Mouse (Mus musculus) gastrocnemius, postnatal 36 days (tissue): ENCODE measurements around the gene Fgfr2. TPM values are rescaled to one million over a fixed set of nuclear protein-coding genes. Genes with fewer than 3 reads are reported as not detected.

Source experiments
- DNase-seq, 2 experiments: peaks; one replicate each; pipeline ENCODE4 v3.0.0; 2022
- intact Hi-C: fragments of 180-260 bp; cut with DNase I; formaldehyde crosslinking; loops from one replicate; pipeline ENCODE4 v1.15.1; 2025
- total RNA-seq, 2 experiments: library from RNA; stranded (reverse); gene quantifications; 2 replicates each; pipeline ENCODE4 v1.2.3; 2021

The Fgfr2 gene
- total RNA-seq, 2 experiments from 2014 or later, result 0.28 to 0.49 TPM

DNA sequence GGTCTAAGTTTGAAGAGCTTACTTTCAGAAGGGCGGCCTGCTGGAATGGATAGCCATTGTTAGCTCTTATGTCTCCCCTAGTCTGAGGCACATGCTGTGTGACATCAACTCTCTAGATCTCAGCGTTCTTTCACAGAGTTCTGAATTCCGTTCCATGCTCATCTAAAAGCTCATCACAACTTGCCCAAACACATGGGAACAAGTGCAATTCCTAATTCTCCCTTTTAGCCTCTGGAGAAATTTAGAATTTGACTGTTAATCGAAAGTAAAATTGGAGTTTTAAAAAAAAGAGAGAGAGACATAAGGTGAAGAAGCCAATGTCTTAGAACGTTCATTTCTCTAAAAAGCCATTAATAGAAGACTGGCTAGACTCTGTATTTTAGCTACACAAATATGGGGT, 1793.7 kb downstream of the Fgfr2 start, which contains the start of gene Fam24b:
TSS of gene Fam24b (minus strand) at position 101 of the 400 bp plus-strand sequence.
- intact Hi-C loops, result no loop called here

DNA sequence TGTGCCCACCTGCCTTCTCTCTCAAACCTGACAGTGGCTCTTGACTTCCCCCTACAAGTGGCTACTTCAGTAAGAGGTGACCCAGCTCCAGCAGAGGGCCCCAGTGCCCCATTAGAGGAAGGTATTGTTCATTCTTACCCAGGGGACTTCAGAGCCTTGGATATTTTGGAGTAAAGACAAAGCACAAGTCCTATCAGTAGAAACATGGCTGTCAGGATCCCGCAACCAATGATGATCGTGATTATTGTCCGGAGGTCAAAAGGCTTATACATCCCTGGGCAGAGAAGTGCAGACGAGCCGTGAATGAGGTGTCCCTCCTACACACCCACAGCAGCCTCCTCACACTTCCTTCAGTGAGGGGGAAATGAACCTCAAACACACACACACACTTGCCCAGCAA, 1796.1 kb downstream of the Fgfr2 start:
- DNase-seq, result no peak
- intact Hi-C loops, result no loop called here

More for the DNA sequence above, 1793.7 kb downstream of the Fgfr2 start, which contains the start of gene Fam24b:
- no peak for DNase-seq

DNA sequence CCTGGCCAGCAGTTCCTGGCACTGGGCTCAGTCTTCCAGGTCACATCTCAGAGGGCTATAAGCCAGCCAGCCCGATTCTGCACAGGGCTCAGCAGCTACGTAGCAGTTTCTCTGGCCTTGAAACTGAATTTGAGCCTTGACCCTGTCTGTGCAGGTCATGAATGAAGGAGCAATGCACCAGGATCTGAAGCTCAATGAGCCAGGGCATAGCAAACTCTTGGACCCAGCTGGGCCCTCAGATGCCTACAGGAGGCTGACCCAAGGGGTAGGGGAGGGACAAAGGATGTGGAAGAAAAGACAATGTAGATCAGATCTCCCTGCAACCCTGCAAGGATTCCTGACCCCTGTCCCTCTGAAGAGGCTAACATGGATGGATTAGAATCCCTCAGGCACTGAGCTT, 1801.0 kb downstream of the Fgfr2 start, which contains the start of gene Cuzd1:
TSS of gene Cuzd1 (minus strand) at position 101 of the 400 bp plus-strand sequence.
- no peak for DNase-seq
- intact Hi-C loops, result no loop called here

DNA sequence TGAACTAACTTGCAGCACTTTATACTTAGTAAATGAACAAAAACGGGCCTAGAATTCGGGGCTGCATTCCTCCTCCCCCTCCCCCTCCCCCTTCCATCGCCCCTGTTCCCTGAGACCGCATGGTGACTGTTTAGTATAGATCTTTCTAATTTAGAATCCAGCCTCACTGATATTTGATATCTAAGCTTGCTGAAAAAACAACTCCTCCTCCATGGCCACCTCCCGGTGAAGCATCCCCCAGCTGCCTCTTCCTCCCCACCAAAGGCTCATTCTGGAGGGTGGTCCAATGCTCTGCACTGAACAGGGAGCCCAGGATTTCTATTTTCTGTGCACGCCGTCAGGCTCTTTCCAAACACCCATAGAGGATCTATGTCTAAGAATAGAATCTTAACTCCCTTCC, 1804.8 kb downstream of the Fgfr2 start:
- no peak for DNase-seq
- intact Hi-C loops, result no loop called here

DNA sequence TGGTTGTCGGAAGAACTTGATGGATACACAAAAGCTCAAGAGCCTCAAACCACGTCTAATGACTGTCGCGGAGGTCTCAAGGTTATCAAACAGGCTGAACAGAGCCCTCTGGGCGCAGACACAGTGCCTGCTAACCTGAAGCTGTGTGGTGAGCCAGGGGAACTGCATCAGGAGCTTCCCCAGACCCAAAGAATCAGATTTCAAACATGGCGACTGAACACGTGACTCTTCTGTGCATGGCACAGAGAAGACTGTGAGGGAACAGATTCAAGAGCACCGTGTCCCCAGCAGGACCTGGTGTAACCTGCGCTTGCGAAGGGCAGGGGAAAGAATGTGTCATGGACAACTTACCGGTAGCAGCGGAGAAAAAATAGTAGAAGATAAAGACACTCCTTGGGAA, 1805.6 kb downstream of the Fgfr2 start:
- intact Hi-C loops, result no loop called here
- DNase-seq, result no peak

DNA sequence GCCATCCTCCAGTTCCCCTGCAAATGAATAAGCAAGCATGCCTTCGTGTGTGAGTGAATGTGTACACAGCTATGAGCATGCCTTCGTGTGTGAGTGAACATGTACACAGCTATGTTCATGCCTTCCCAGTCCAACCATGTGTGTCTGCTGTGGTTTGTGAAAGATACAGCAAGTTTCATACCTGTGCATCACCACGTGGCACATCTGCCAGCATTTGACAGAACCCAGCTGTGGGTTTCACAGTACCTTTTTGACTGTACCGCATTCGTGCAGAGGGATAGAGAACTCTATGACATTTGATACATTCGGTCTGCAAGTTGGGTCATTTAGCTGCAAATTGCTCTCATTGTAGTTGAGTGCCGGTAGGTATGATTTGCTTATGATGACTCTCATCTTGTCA, 1808.7 kb downstream of the Fgfr2 start:
- intact Hi-C loops, result no loop called here

DNA sequence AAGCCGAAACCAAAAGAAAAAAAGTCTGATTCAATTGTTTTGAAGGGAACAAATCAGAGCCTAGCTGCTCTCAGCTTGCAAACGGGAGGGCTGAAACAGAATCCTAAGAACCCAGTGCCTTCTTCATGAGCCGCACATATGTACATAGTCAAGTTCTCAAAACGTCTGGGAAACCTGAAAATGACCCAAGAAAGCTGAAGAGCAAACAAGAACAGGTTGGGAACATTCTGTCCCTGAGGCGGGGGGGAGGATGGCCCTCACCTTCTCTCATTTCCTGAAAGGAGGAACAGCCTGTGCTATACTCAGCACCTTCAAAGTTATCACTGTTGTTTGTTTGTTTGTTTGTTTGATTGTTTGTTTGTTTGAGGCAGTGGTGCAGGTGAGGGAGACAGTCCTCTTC, 1816.4 kb downstream of the Fgfr2 start:
- intact Hi-C loops, result no loop called here
- DNase-seq, result no peak

More for the DNA sequence above, 1808.7 kb downstream of the Fgfr2 start:
- no peak for DNase-seq

DNA sequence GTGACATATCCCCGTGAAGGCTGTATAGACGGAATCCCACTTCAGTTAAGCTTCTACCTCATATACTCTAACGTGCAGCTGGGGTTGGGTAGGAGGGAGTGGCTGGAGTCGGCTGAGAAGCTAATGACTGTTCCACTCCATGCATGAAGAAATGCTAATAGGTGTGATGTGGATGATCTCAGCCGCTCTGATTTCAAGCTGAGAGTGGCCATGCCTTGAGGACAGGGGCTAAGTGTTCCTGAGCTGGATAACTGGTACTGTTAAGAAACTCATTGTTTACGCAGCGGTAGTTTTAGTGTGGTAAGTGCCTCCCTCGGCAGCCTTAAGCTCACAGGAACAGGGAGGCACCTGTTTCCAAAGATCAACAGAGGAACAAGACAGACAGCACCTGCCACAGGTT, 1819.8 kb downstream of the Fgfr2 start:
- intact Hi-C loops, result no loop called here
- no peak for DNase-seq

DNA sequence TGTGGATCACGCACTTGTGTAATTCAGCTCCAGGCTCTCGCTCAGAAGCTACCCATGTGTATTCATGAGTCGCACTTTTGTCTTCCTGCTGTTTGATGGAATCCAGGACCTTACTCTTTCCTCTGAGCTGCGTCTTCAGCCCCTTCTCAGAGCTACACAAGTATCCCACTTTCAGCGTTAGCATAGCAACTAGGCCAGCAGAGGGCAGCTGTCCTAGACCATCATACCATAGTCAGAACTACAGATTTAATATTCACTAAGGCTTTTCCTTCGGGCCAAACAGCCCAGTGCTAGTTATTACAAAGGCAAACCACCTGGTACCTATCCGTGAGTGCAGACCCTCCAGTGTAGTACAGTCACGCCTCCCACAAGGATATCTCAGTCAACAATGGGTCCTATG, 1826.0 kb downstream of the Fgfr2 start:
- intact Hi-C loops, result no loop called here
- DNase-seq, result no peak

DNA sequence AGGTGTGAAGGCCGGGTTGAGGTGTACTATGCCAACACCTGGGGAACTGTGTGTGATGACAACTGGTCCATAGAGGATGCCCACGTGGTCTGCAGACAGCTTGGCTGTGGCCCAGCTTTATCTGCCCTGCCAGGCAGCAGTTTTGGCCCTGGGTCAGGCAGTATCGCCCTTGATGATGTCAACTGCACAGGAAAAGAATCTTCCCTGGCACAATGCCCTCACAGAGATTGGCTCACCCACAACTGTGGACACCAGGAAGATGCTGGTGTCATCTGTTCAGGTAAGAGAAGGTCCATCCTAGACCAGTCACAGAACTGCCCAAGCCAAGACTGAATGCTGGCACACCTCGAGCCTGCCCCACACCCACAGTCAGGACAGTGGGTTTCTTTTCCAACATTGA, 1857.3 kb downstream of the Fgfr2 start:
- intact Hi-C loops, result no loop called here
- DNase-seq, result no peak

DNA sequence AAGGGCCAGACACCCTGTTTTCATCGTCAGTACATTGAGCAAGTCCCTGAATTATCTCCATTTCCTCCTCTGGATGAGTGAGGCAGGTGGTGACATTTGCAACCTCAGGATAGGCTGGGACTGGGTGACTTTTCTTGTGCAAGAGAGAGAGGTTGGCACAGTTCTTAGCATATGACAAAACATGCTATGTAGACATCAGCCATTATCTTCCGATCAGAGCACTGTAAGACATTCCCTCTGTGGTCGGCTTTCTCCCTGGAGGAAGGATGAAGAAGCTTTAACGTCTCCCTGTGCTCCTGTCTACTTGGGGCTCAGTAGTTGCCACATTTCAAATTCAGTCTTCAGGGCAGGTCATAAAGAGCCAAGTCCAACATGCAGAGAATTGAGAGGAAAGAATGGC, 1858.9 kb downstream of the Fgfr2 start:
- DNase-seq, result no peak
- intact Hi-C loops, result no loop called here

DNA sequence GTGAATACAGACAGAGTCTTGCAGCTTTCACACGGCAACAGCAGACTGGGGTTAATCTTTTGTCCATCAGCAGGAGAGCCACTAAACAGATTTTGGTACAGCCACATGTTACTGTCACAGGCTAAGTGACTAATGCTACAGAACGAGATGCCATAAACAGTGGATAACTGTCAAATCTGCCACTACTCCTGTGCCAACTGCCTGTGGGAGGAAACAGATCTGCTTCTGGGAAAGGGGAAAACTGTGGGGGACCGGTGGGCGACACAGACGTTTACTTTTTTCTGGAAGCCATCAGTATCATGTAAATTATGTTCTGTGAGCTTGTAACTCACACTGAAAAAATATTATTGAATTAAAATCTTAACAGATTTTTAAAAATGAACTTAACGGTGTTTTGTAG, 1862.2 kb downstream of the Fgfr2 start:
- intact Hi-C loops, result no loop called here
- DNase-seq, result no peak

DNA sequence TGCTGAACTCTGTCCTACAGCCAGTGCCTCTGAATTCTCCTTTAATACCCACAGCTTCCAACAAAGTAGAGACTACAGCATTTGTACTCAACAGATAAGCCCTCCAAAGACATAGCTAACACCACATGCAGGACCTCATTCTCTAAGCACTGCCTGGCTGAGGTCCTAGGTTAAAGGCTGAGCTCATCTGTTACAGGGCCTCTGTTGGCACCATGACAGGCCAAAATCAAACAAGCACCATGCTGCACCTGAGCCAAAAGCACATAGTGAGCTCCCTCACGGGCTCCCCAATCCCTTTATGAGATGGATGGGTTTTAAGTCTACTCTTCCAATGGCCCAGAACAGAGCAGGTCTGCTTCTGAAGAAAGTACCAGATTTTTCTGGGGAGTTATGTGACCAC, 1865.8 kb downstream of the Fgfr2 start:
- intact Hi-C loops, result no loop called here
- no peak for DNase-seq

DNA sequence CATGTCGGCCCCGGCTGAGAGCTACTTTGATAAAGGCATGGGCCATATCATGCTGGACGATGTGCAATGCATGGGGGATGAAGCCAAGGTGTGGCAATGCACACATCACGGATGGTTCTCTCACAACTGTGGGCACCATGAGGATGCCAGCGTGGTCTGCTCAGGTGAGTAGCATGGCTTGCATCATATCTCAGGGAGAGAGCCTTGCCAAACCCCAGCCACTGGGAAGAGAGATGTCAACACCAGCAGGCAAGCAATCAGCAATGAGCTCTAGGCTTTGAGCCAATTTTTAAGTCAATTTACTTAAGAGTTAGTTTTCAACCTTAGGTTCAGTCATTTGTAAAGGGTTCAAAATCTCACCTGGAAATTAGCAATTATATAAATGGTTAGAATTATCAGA, 1866.3 kb downstream of the Fgfr2 start:
- no peak for DNase-seq
- intact Hi-C loops, result no loop called here

DNA sequence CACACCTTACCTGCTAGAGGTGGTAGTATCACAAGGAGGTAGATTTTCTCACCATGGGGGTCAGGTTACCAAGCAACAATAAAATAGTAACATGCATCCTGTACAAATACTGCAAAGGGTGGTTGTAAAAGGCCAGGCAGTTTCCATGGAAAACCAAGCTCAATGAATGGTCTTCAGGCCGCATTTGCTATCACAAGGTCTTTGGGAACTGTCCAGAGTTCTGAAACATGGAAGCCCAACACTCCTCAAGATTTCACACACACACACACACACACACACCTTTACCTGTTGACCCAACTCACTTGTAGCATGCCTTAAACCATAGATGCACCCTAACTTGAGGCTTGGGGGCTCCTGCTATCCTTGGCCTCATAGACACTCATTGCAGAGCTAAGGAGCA, 1878.2 kb downstream of the Fgfr2 start:
- intact Hi-C loops, result no loop called here
- no peak for DNase-seq

DNA sequence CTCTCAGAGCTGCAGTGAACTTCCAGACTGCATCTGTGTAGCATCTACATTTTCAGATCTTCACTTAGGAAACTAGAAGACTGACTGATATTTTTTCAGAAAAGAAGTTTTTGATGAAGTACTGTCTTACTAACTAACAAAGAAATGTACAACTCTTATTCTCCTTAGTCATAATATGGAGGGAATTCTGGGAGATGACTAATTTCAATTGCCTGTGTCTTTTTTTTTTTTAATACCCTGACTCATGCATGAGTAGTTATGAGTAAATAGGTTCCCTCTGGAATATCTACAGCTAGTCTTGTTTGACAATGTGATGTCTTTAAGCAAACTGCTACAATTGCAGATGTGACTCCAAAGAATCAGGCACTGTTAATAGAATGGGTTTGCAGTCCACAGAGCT, 1887.1 kb downstream of the Fgfr2 start:
- intact Hi-C loops, result no loop called here

DNA sequence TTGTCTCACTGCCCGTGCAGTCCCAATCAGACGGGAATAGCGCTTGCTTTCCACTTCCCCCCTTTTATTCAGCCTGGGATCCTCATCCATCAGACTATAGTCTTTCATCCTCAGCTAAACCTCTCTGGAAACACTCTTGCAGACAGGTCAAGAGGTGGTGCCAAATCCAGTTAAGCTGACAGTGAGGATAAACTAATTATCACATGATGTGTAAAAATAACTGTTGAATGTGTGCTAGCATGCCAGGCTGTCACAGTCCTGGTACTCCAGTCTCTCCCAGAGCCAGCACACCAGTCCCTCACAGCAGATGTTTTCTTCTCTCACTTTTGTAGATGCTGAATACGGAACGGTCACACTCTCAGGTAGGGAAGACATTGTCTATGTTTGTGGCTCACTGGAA, 1900.1 kb downstream of the Fgfr2 start:
- intact Hi-C loops, result no loop called here
- no peak for DNase-seq

More for the DNA sequence above, 1887.1 kb downstream of the Fgfr2 start:
- no peak for DNase-seq

DNA sequence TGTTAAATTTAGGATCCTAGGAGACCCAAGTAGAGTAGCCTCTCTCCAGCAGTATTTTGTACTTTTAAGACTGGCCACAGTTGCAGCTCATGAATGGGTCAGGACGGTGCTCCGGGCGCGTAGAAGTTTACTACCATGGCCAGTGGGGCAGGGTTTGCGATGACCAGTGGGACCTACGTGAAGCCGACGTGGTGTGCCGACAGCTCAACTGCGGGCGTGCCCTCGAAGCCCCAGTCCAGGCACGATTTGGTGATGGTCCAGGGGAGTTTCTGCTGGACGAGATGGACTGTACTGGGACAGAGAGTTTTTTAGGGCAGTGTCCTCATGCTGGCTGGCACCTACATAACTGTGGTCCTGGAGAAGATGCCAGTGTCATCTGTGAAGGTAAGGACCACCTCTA, 1935.2 kb downstream of the Fgfr2 start:
- intact Hi-C loops, result no loop called here
- no peak for DNase-seq

DNA sequence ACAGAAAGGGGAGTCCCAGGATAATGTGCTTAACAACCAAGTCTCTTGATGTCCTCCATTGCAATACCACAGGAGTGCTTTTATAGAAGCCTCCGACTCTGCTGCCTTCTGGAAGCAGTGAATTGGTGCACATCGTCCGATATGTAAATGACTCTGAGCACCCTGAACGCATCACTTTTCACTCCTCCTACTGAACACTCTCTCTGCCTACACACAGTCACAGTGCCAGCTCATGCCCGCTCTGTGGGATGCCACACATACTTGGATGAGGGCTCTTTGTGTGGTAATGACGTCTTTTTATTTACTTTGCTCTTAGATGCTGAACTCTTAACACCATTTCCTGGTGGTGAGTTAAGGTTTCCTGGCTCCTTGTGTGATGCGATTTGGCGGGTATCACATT, 1936.1 kb downstream of the Fgfr2 start:
- no peak for DNase-seq
- intact Hi-C loops, result no loop called here

DNA sequence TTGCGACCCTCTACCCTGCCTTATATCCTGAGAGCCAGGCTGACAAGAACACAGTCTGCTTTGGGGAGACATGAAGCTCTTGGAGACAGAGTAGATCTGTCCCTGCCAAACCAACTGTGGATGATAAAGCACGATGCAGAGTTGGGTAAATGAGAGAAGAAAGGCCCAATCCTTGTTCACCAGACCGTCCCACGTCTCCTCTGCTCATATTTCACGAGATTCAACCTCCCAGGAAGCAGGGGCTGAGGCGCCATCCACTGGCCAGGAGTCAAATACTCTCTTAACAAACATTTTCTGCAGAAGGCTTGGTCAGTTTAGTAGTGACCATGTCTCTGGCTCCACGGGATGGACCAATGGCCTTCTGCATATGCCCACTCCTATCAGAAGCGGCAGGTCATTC, 1938.8 kb downstream of the Fgfr2 start:
- intact Hi-C loops, result no loop called here
- no peak for DNase-seq

DNA sequence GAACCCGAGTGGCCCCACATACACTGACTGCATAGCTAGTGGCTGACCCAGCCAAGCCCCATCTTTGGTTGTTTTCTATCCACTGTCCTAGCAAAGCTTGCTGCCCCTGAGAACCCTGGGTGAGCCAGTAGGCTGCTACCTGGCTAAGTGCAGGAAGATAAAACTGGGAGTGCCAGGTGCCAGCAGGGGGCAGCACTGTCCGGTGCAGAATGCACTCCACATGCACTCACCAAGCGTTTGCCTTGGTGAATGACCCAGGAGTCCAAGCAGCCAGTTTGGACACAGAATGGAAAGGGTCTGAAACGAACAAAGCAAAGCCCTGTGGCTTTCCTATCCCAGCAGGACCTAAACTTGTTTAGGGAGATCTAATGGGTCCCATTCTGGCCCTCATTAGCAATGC, 1940.5 kb downstream of the Fgfr2 start:
- intact Hi-C loops, result no loop called here
- DNase-seq, result no peak

DNA sequence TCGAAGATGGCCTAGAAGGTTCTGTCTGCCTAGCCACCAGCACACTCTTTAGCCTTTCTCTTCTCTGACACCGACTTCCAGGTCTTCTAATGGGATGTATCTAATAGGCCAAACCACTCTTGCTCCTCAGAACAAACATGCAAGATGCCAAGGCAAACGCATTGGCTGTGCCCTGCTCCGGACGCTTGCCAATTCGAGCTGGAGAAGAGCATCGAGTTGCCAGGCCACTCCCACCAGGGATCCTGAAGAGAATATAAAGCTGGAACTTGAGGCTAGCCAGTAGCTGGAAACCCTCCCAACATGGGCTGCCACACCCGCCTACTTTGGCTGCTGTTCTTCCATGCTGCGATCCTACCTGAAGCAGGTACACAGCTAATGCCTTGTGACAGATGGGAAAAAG, 1949.0 kb downstream of the Fgfr2 start, which contains the start of gene 5430419D17Rik:
TSS of gene 5430419D17Rik (plus strand) at position 282 of the 400 bp plus-strand sequence.
- no peak for DNase-seq
- intact Hi-C loops, result no loop called here

DNA sequence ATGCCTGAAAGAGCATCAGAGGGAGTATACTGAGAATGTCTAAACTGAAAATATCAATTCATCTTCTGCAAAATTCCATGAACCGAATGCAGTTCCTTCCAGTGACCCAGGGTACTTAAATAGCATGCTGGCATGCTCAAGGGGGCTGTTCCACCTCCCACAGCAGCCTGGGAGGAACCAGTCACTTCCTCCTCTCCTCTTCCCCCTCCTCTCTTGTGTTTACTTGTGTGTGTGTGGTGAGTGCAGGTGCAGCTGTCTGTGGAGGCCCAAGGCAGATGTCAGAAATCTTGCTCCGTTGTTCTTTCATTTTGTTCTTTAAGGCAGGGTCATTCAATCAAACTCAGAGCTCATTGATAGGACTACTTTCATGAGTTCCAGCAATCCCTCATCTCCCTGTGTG, 1954.1 kb downstream of the Fgfr2 start:
- intact Hi-C loops, result no loop called here
- no peak for DNase-seq
